Mouse (Mus musculus): ENCODE results near the gene Olfr871. TPM values are rescaled to one million over a fixed set of nuclear protein-coding genes. Genes with fewer than 3 reads are reported as not detected.
"Not testable (repeated sequence)": the region's sequence is repeated elsewhere in the genome, so short reads cannot be mapped to it uniquely, and the experiment has no call there.

The Olfr871 gene
- polyA plus RNA-seq (2016; fragmentation: Nextera tagmentation; extraction: Ambion mirVana) = not detected in 2 replicates

DNA sequence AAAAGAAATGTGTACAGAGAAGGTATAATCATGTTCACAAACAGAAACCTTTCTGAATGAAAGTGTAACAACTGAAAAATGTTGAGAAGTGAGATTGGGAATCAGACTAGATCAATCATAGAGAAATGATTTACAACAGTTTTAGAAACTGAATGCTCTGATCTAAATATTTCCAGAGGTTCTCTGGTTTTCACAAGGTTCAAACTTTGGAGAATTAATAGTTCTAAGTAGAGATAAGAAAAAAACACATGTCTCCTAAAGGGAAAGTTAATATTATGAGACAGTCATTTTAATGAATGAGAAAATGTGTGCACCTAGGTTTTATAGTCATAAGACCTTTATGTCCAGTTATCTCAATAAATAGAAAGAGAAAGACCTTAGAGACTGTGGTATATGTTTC is at the start of gene Olfr871:
TSS of gene Olfr871 (plus strand) at position 301 of the 400 bp plus-strand sequence.
- Histone ChIP-seq H3K4me2 (replicated peaks) (no peak within 1 kb of the TSS), H3K4me3 (no peak within 1 kb of the TSS), H3K4me1 (no peaks in the 10 kb centered on the region), H3K9ac (replicated peaks) (no peak within 1 kb of the TSS), H3K9me3 (peaks cover 12% of the 10 kb centered on the region), H3K27me3 (no peaks in the 10 kb centered on the region), H3K27ac (replicated peaks) (no peak within 1 kb of the TSS), H3K36me3 (no peaks in the 10 kb centered on the region)
- ATAC-seq (ENCODE audit: low FRiP score, low read depth) = no peak

DNA sequence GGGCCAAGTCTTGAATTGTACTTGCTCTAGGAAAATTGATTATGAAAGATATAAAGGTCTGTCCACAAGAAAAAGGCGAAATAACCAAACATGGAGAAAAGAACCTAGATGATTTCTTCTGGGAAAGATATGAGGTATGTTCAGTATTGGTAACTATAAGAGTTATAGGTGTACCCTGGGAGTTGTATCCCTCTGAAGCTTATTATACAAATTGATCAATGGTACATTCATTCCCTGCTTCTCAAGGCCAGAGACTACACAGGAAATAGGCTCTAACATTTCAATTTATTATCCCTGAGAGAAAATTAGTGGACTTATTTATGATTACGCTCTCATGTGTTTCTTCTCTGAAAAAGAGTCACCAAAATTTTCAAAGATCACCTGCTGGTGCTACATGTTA is 38.0 kb upstream of the Olfr871 start, which contains the start of gene Olfr870:
TSS of gene Olfr870 (minus strand) at position 101 of the 400 bp plus-strand sequence.
- no peak within 1 kb of the TSS for H3K4me3 ChIP-seq
- no peak within 1 kb of the TSS for H3K9ac ChIP-seq (replicated peaks)
- WGBS = 78% methylated on average over 2 of the region's 2 CpGs
- H3K4me1 ChIP-seq = no peaks in the 10 kb centered on the region
- no peak within 1 kb of the TSS for H3K27ac ChIP-seq (replicated peaks)
- H3K27me3 ChIP-seq = no peaks in the 10 kb centered on the region
- H3K4me2 ChIP-seq (replicated peaks) = no peak within 1 kb of the TSS
- no peaks in the 10 kb centered on the region for H3K36me3 ChIP-seq
- no peak for ATAC-seq (ENCODE audit: low FRiP score, low read depth)
- peaks cover 12% of the 10 kb centered on the region for H3K9me3 ChIP-seq

DNA sequence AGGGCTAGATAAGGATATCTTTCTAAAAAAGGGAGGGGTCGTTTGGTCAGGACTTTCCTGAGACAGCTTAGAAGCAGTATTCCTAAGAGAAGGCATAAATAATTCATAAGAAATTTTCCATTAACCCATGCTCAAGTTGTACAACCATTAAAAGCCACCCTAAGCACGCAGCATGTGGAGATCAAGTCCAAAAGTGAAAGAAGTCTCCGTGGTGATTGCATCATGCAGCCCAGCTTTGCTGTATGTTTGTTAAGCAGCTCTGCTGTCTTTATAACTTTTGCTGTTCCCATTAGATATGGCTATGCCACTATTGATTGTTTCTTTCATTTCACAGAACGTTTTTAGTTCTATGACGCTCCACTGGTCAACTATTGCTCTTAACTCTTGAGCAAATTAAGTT is 32.5 kb upstream of the Olfr871 start:
- no peak for ATAC-seq (ENCODE audit: low FRiP score, low read depth)
- H3K27ac ChIP-seq (replicated peaks) = no peak overlapping the region
- H3K4me1 ChIP-seq = no peaks in the 10 kb centered on the region
- H3K27me3 ChIP-seq = no peaks in the 10 kb centered on the region
- WGBS = 69% methylated on average over 5 of the region's 5 CpGs
- no peaks in the 10 kb centered on the region for H3K36me3 ChIP-seq
- H3K4me2 ChIP-seq (replicated peaks) = no peak overlapping the region
- no peak overlapping the region for H3K9ac ChIP-seq (replicated peaks)
- peaks cover 25% of the 10 kb centered on the region for H3K9me3 ChIP-seq
- H3K4me3 ChIP-seq = no peak overlapping the region

DNA sequence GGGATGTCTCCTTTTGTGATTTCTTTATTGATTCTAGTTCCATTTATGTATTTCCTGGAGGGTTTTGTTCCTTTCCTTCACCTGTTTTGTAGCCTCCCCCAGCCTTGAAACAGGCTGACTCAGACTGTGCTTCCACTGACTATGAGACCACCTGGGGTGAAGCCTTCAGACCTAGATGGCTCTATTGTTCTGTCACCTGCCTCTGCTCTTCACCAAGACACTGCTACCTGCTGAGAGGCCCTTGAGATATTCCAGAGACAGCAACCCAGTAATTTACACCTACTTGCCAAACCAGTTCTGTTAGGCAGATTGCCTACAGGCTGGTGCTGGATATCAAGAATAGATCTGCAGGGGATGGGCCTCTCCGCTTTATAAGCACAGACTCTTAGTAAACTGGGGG is 9.9 kb upstream of the Olfr871 start:
- Histone ChIP-seq H3K36me3 (no peaks in the 10 kb centered on the region), H3K27ac (replicated peaks) (no peak overlapping the region), H3K4me2 (replicated peaks) (no peak overlapping the region), H3K9me3 (peaks cover 26% of the 10 kb centered on the region), H3K4me3 (no peak overlapping the region), H3K4me1 (no peaks in the 10 kb centered on the region), H3K27me3 (no peaks in the 10 kb centered on the region), H3K9ac (replicated peaks) (no peak overlapping the region)
- 60% methylated on average over 1 of the region's 1 CpGs for WGBS
- ATAC-seq (ENCODE audit: low FRiP score, low read depth) = no peak

DNA sequence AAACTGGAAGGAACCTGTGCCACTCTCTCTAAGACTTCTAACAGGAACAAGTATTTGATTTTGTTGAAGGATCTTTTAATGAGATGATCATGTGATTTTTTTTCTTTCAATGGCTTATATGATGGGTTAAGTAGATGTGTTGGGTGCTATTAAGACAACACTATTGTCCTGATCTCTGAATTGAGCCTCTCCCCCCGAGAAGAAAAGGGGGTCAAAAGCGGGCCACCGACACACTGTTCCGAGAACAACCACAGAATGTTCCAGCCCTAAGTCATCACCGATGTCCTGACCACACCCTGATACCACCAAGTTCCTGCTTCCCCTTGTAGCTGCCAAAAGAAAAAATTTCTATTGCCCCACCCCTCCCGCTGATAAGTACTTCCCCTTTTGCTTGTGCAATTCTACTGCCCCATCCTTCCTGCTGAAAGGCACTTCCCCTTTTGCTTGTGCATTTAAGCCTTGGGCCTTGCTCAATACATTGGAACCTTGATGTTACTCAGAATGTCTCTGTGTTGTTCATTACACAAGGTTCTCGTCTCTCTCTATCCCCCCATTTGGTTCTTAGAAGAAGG is 8.5 kb upstream of the Olfr871 start:
- not testable (repeated sequence) for H3K9ac ChIP-seq (replicated peaks); H3K4me1 ChIP-seq; ATAC-seq (ENCODE audit: low FRiP score, low read depth); H3K27ac ChIP-seq (replicated peaks); H3K4me3 ChIP-seq; H3K36me3 ChIP-seq; H3K4me2 ChIP-seq (replicated peaks); H3K27me3 ChIP-seq
- H3K9me3 ChIP-seq = peaks cover 26% of the 10 kb centered on the region
- 90% methylated on average over 7 of the region's 7 CpGs for WGBS

DNA sequence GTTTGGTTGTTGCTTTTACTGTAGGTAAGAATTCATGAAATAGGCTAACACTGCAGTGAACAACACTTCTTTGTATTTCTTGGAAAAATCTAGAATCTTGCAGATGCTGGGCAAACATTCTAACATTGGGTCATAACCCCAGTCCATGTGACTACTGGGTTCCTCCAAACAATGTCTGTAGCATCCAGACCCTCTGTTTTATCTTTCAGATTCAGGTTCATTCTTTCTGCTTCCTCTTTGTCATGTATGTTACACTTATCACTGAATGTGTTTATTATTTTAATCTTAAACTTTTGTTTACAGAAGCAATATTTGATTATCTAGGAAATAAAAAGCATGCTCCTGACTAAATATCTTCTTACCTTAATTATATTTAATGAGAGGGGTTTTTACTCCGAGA is 1.2 kb upstream of the Olfr871 start:
- no peak overlapping the region for H3K4me3 ChIP-seq
- no peak overlapping the region for H3K9ac ChIP-seq (replicated peaks)
- no peak for ATAC-seq (ENCODE audit: low FRiP score, low read depth)
- no peaks in the 10 kb centered on the region for H3K36me3 ChIP-seq
- H3K27me3 ChIP-seq = no peaks in the 10 kb centered on the region
- peaks cover 7% of the 10 kb centered on the region; the same call in 1 of the 2 replicates for H3K9me3 ChIP-seq
- H3K4me2 ChIP-seq (replicated peaks) = no peak overlapping the region
- 64% methylated on average over 1 of the region's 1 CpGs for WGBS
- no peaks in the 10 kb centered on the region for H3K4me1 ChIP-seq
- H3K27ac ChIP-seq (replicated peaks) = no peak overlapping the region

DNA sequence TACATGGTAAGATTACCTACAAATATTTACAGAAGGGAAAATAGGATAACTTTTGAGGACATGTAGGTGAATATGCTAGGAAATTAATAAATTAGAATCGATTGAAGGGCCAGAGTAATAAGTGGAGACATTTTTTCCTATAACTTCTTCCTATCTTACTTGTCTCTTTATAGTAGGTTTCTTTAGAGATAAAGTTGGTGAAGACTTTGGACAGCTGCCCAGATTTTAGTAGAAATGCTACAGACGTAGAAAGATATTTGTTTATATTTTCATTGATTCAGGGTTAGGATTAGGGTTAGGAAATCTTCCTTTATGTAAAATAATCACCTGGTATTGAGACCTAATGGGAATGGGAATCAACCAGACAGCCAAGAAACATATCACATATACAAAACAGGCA is 530 bp upstream of the Olfr871 start:
- no peaks in the 10 kb centered on the region for H3K27me3 ChIP-seq
- no peak overlapping the region for H3K4me2 ChIP-seq (replicated peaks)
- peaks cover 8% of the 10 kb centered on the region; the same call in 1 of the 2 replicates for H3K9me3 ChIP-seq
- no peak for ATAC-seq (ENCODE audit: low FRiP score, low read depth)
- no peak overlapping the region for H3K27ac ChIP-seq (replicated peaks)
- WGBS = 60% methylated on average over 2 of the region's 2 CpGs
- no peaks in the 10 kb centered on the region for H3K4me1 ChIP-seq
- no peak overlapping the region for H3K9ac ChIP-seq (replicated peaks)
- no peaks in the 10 kb centered on the region for H3K36me3 ChIP-seq
- no peak overlapping the region for H3K4me3 ChIP-seq

DNA sequence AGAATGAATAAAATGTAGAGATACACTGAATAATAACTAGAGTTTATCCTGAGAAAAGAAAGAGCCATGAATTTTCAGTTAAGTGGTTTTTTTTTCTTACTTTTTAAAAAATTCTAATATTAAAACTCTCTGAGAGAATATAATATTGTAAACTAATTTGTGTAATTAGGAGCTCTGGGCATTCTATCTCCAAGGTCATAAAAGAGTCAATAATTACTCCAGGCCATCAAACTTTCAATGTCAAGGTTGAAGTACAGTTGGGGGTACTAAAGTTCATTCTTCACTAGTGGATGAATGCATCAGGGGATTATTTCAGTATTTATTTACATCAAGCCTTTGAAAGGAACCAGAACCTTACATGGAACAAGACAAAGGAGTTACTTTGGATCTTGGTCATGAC is 24.8 kb downstream of the Olfr871 start, which contains the start of gene Olfr872:
TSS of gene Olfr872 (plus strand) at position 301 of the 400 bp plus-strand sequence.
- no peak for ATAC-seq (ENCODE audit: low FRiP score, low read depth)
- Histone ChIP-seq H3K27ac (replicated peaks) (no peak within 1 kb of the TSS), H3K4me1 (no peaks in the 10 kb centered on the region), H3K4me2 (replicated peaks) (no peak within 1 kb of the TSS), H3K9me3 (peaks cover 8% of the 10 kb centered on the region; the same call in 1 of the 2 replicates), H3K4me3 (no peak within 1 kb of the TSS), H3K36me3 (no peaks in the 10 kb centered on the region), H3K27me3 (no peaks in the 10 kb centered on the region), H3K9ac (replicated peaks) (no peak within 1 kb of the TSS)

DNA sequence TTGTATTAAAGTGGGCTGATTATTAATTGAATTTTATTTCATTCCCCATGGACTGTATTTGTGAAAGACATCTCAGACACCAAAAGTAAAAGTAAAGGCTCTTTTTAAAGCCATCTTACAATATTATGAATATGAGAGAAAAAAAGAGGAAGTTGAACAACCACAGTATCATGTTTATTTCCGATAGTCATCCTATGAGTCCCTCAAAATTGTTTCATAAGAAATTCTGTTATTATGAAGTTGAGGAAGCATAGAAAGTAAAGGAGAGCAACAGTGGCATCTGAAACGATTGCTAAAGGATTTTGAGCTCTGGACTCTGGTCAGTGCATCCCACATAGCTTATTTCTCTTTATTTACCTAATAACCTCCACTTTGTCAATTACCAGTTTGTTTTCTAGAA is 25.4 kb downstream of the Olfr871 start:
- 73% methylated on average over 2 of the region's 2 CpGs for WGBS
- H3K4me1 ChIP-seq = no peaks in the 10 kb centered on the region
- H3K4me3 ChIP-seq = no peak overlapping the region
- H3K9ac ChIP-seq (replicated peaks) = no peak overlapping the region
- peaks cover 8% of the 10 kb centered on the region; the same call in 1 of the 2 replicates for H3K9me3 ChIP-seq
- no peaks in the 10 kb centered on the region for H3K27me3 ChIP-seq
- H3K27ac ChIP-seq (replicated peaks) = no peak overlapping the region
- H3K4me2 ChIP-seq (replicated peaks) = no peak overlapping the region
- no peak for ATAC-seq (ENCODE audit: low FRiP score, low read depth)
- no peaks in the 10 kb centered on the region for H3K36me3 ChIP-seq

Other genes starting within 250 kb of the Olfr871 start
- gene Olfr866, start 184.2 kb upstream of the Olfr871 start, polyA plus RNA-seq (2016; fragmentation: Nextera tagmentation; extraction: Ambion mirVana) = not detected in 2 replicates
- gene Olfr867, start 154.6 kb upstream of the Olfr871 start, polyA plus RNA-seq (2016; fragmentation: Nextera tagmentation; extraction: Ambion mirVana) = not detected in 2 replicates
- gene Olfr868, start 113.6 kb upstream of the Olfr871 start, polyA plus RNA-seq (2016; fragmentation: Nextera tagmentation; extraction: Ambion mirVana) = not detected in 2 replicates
- gene Olfr869, start 83.2 kb upstream of the Olfr871 start, polyA plus RNA-seq (2016; fragmentation: Nextera tagmentation; extraction: Ambion mirVana) = not detected in 2 replicates
- gene Olfr870, start 38.1 kb upstream of the Olfr871 start, polyA plus RNA-seq (2016; fragmentation: Nextera tagmentation; extraction: Ambion mirVana) = not detected in 2 replicates
- gene Olfr872, start 24.9 kb downstream of the Olfr871 start, polyA plus RNA-seq (2016; fragmentation: Nextera tagmentation; extraction: Ambion mirVana) = not detected in 2 replicates
- gene Olfr39, start 70.1 kb downstream of the Olfr871 start, polyA plus RNA-seq (2016; fragmentation: Nextera tagmentation; extraction: Ambion mirVana) = not detected in 2 replicates
- not detected in 2 replicates for gene Olfr873, start 86.3 kb downstream of the Olfr871 start, polyA plus RNA-seq (2016; fragmentation: Nextera tagmentation; extraction: Ambion mirVana)
- 0.11 TPM in 1 of 2 replicates, not detected in the other for gene Olfr18, start 123.9 kb downstream of the Olfr871 start, polyA plus RNA-seq (2016; fragmentation: Nextera tagmentation; extraction: Ambion mirVana)
- 35.9 and 37.5 TPM in 2 replicates for gene Zfp560, start 173.0 kb downstream of the Olfr871 start, polyA plus RNA-seq (2016; fragmentation: Nextera tagmentation; extraction: Ambion mirVana)
- gene Zfp26, start 248.0 kb downstream of the Olfr871 start, polyA plus RNA-seq (2016; fragmentation: Nextera tagmentation; extraction: Ambion mirVana) = 30.3 and 33.7 TPM in 2 replicates

Measured in midbrain, embryonic 12.5 days (tissue).